Comparison of ENCODE assay signal across 14 mouse cellular contexts in genomic region chr14:20786611-20787015, GRCm38 (mm10). TPM values are rescaled to one million over a fixed set of nuclear protein-coding genes. Genes with fewer than 3 reads are reported as not detected.
DNase-seq lines count a peak whose midpoint lies in the region; ATAC-seq and TF ChIP-seq lines count a peak whose summit lies in the region.
"Had no signal": no experiment of that assay in that cellular context is flagged by ENCODE, and none has a peak within 500 bp of the region (broad histone marks: within the 10 kb centered on the region; RNA-seq: fewer than 3 reads in every experiment).

No protein-coding gene starts in this region.

- no peaks in the 10 kb centered on the region for H3K9me3 ChIP-seq in midbrain, embryonic 10.5 days (replicated peaks)
- no peaks in the 10 kb centered on the region for H3K9me3 ChIP-seq in midbrain, postnatal 0 days (ENCODE audit: low read length)
- no peaks in the 10 kb centered on the region for H3K9me3 ChIP-seq in heart, embryonic 14.5 days (ENCODE audit: control insufficient read depth, low read length)
- H3K9me3 ChIP-seq: hindbrain, embryonic 12.5 days had no signal

- H3K4me1 ChIP-seq in midbrain, embryonic 10.5 days = peaks cover 33% of the 10 kb centered on the region
- no peaks in the 10 kb centered on the region for H3K4me1 ChIP-seq in midbrain, postnatal 0 days (ENCODE audit: insufficient read depth, low read length)
- H3K4me1 ChIP-seq in heart, embryonic 14.5 days (ENCODE audit: control insufficient read depth in 2 of 2, insufficient read depth in 2 of 2, low read length in 2 of 2) = peaks cover 24 to 47% of the 10 kb centered on the region in 2 experiments

- ATAC-seq in midbrain, postnatal 0 days (ENCODE audit: low FRiP score) = no peak
- no peak for ATAC-seq in heart, embryonic 14.5 days (ENCODE audit: insufficient number of reproducible peaks, insufficient read depth, low FRiP score, low read depth)
- ATAC-seq: CD4-positive, CD25-positive, alpha-beta regulatory T cell, adult 4 months had no signal

- WGBS in midbrain, embryonic 10.5 days = 77% methylated on average over 4 of the region's 4 CpGs
- WGBS in midbrain, postnatal 0 days = 93% methylated on average over 4 of the region's 4 CpGs
- 46% methylated on average over 4 of the region's 4 CpGs for WGBS in heart, embryonic 14.5 days

- H3K9ac ChIP-seq in midbrain, postnatal 0 days (replicated peaks; ENCODE audit: low read length, poor library complexity, severe bottlenecking) = no peak overlapping the region
- peak overlapping the region; percentile 49; the same call in 1 of the 2 replicates for H3K9ac ChIP-seq in heart, embryonic 14.5 days (ENCODE audit: low read length)
- H3K9ac ChIP-seq: hindbrain, embryonic 12.5 days had no signal

- no peak overlapping the region for H3K4me2 ChIP-seq in midbrain, postnatal 0 days (ENCODE audit: low read depth, low read length, poor library complexity, severe bottlenecking)
- H3K4me2 ChIP-seq in heart, embryonic 14.5 days (ENCODE audit: low read length) = peak overlapping the region; percentile 52
- H3K4me2 ChIP-seq: hindbrain, embryonic 12.5 days had no signal

- DNase-seq in gastrocnemius, postnatal 14 days = peak; percentile 30
- no peak for DNase-seq in gastrocnemius, adult 8-10 months (ENCODE audit: low spot score in 2 of 2)
- no peak for DNase-seq in midbrain, embryonic 10.5 days (ENCODE audit: low spot score)
- no peak for DNase-seq in midbrain, postnatal 0 days (ENCODE audit: low spot score)
- DNase-seq in skeletal muscle tissue, adult 2 months (ENCODE audit: low read depth, low spot score) = peak; percentile 61
- no peak for DNase-seq in natural killer cell, adult 2 months (ENCODE audit: low spot score in 2 of 2)
- no peak for DNase-seq in c-Kit-positive CD71-positive TER-119-positive erythroid progenitor cells, embryonic 14.5 days (ENCODE audit: low spot score)
- DNase-seq: cerebellum, adult 11-12 months; layer of hippocampus, postnatal 36 days; lung, postnatal 36 days had no signal

- H3K4me3 ChIP-seq in midbrain, embryonic 10.5 days = no peak overlapping the region
- no peak overlapping the region for H3K4me3 ChIP-seq in midbrain, postnatal 0 days (ENCODE audit: low read depth, low read length)
- H3K4me3 ChIP-seq in heart, embryonic 14.5 days (ENCODE audit: control insufficient read depth in 1 of 2, insufficient read depth in 1 of 2, low read depth in 1 of 2, low read length in 2 of 2) = no peak overlapping the region
- H3K4me3 ChIP-seq: erythroblast, embryonic 14.5 days; hindbrain, embryonic 12.5 days had no signal

- intact Hi-C loops in gastrocnemius, postnatal 14 days (cut with DNase I; ENCODE audit: low total_unique reads) = no loop called here

- H3K36me3 ChIP-seq in midbrain, embryonic 10.5 days = peaks cover 99% of the 10 kb centered on the region
- H3K36me3 ChIP-seq in midbrain, postnatal 0 days (ENCODE audit: insufficient read depth, low read length) = peaks cover 46% of the 10 kb centered on the region
- peaks cover 92% of the 10 kb centered on the region for H3K36me3 ChIP-seq in heart, embryonic 14.5 days (ENCODE audit: control insufficient read depth, insufficient read depth, low read length)

- no peak for TF ChIP-seq CTCF in midbrain, postnatal 0 days (IDR thresholded peaks at IDR 0.05)

- H3K27me3 ChIP-seq in midbrain, embryonic 10.5 days (ENCODE audit: low read depth, poor library complexity, severe bottlenecking) = no peaks in the 10 kb centered on the region
- H3K27me3 ChIP-seq in midbrain, postnatal 0 days (ENCODE audit: insufficient read depth, low read length) = no peaks in the 10 kb centered on the region
- no peaks in the 10 kb centered on the region for H3K27me3 ChIP-seq in heart, embryonic 14.5 days (ENCODE audit: control insufficient read depth, insufficient read depth, low read length)
- H3K27me3 ChIP-seq: hindbrain, embryonic 12.5 days had no signal

- peak overlapping the region; percentile 1; the same call in 1 of the 2 replicates for H3K27ac ChIP-seq in midbrain, embryonic 10.5 days (replicated peaks)
- H3K27ac ChIP-seq in midbrain, postnatal 0 days (ENCODE audit: low read depth, low read length) = no peak overlapping the region
- H3K27ac ChIP-seq in heart, embryonic 14.5 days (replicated peaks in 1 of 2; ENCODE audit: control insufficient read depth in 1 of 2, insufficient read depth in 1 of 2, low read depth in 2 of 2, low read length in 2 of 2) = peak overlapping the region; percentile 59 to 76
- H3K27ac ChIP-seq: hindbrain, embryonic 12.5 days had no signal

RNA-seq across cellular contexts. Expression of gene Camk2g, which starts 7.3 kb away (rescaled TPM):
- 100 to 1,000 TPM; 114 to 117 TPM for total RNA-seq in gastrocnemius, postnatal 14 days (2021)
- total RNA-seq in gastrocnemius, adult 8-10 months (2022) = 100 to 1,000 TPM; 187 to 196 (median 195) TPM
- 41.8 and 42.8 TPM in 2 replicates for polyA plus RNA-seq in midbrain, embryonic 10.5 days (2016; fragmentation: Nextera tagmentation; extraction: Ambion mirVana)
- total RNA-seq in midbrain, postnatal 0 days (2014; rRNA removed) = 239 and 267 TPM in 2 replicates
- 261 and 284 TPM in 2 replicates for polyA plus RNA-seq in midbrain, postnatal 0 days (2015; fragmentation: Nextera tagmentation; extraction: Ambion mirVana)
- 64.0 and 72.1 TPM in 2 replicates for polyA plus RNA-seq in heart, embryonic 14.5 days (2014; fragmentation: Nextera tagmentation; extraction: Ambion mirVana)

RNA-seq across cellular contexts. Expression of gene Plau, which starts 49.8 kb away (rescaled TPM):
- 10 to 100 TPM; 29.4 to 31.5 TPM for total RNA-seq in gastrocnemius, postnatal 14 days (2021)
- total RNA-seq in gastrocnemius, adult 8-10 months (2022) = 10 to 100 TPM; 13.4 to 23.7 (median 18.1) TPM
- polyA plus RNA-seq in midbrain, embryonic 10.5 days (2016; fragmentation: Nextera tagmentation; extraction: Ambion mirVana) = 0.49 and 0.70 TPM in 2 replicates
- 0.93 and 2.1 TPM in 2 replicates for total RNA-seq in midbrain, postnatal 0 days (2014; rRNA removed)
- 0.27 and 0.44 TPM in 2 replicates for polyA plus RNA-seq in midbrain, postnatal 0 days (2015; fragmentation: Nextera tagmentation; extraction: Ambion mirVana)
- 1.5 and 1.7 TPM in 2 replicates for polyA plus RNA-seq in heart, embryonic 14.5 days (2014; fragmentation: Nextera tagmentation; extraction: Ambion mirVana)
- polyA plus RNA-seq: CD4-positive, CD25-positive, alpha-beta regulatory T cell, adult 4 months; erythroblast, embryonic 14.5 days had no signal

RNA-seq across cellular contexts. Expression of gene Ndst2, which starts 52.3 kb away (rescaled TPM):
- 1 to 10 TPM; 7.8 to 8.7 TPM for total RNA-seq in gastrocnemius, postnatal 14 days (2021)
- 1 to 10 TPM; 4.6 to 9.3 (median 6.6) TPM for total RNA-seq in gastrocnemius, adult 8-10 months (2022)
- 24.0 and 26.2 TPM in 2 replicates for polyA plus RNA-seq in midbrain, embryonic 10.5 days (2016; fragmentation: Nextera tagmentation; extraction: Ambion mirVana)
- 20.5 and 23.2 TPM in 2 replicates for total RNA-seq in midbrain, postnatal 0 days (2014; rRNA removed)
- polyA plus RNA-seq in midbrain, postnatal 0 days (2015; fragmentation: Nextera tagmentation; extraction: Ambion mirVana) = 14.0 and 14.1 TPM in 2 replicates
- 16.8 and 20.9 TPM in 2 replicates for polyA plus RNA-seq in heart, embryonic 14.5 days (2014; fragmentation: Nextera tagmentation; extraction: Ambion mirVana)

Comparison
In these comparisons a context has a peak if more than half of its experiments do, and no peak if none do; other contexts are left out.
1. DNase-seq: peak in gastrocnemius, postnatal 14 days (single experiment) and skeletal muscle tissue, adult 2 months (single experiment); none in gastrocnemius, adult 8-10 months (0 of 2), midbrain, embryonic 10.5 days (single experiment), midbrain, postnatal 0 days (single experiment), natural killer cell, adult 2 months (0 of 2) and c-Kit-positive CD71-positive TER-119-positive erythroid progenitor cells, embryonic 14.5 days (single experiment).